Mouse (Mus musculus): ENCODE data around the gene Ly6g6e.

Ly6g6e gene

GRCm38 (mm10) chr17:35049561-35050016 is 27.1 kb upstream of the Ly6g6e start, which contains the start of gene Clic1:
TSS of gene Clic1 (plus strand) at chr17:35049966.
- DNase-seq (ENCODE audit: low spot score): no peak

GRCm38 (mm10) chr17:35050126-35050750 is 26.5 kb upstream of the Ly6g6e start:
- DNase-seq (ENCODE audit: low spot score): no peak

GRCm38 (mm10) chr17:35051156-35052086 is 25.3 kb upstream of the Ly6g6e start:
- DNase-seq (ENCODE audit: low spot score): no peak

- DNase-seq (ENCODE audit: low spot score): no peak
These were observed 24.4 kb upstream of the Ly6g6e start for GRCm38 (mm10) chr17:35052271-35052798.

GRCm38 (mm10) chr17:35055691-35056495 is 20.8 kb upstream of the Ly6g6e start:
- no peak for DNase-seq (ENCODE audit: low spot score)

GRCm38 (mm10) chr17:35057090-35057489 is 19.6 kb upstream of the Ly6g6e start:
- DNase-seq (ENCODE audit: low spot score): no peak

- DNase-seq (ENCODE audit: low spot score): no peak
These were observed 18.4 kb upstream of the Ly6g6e start for GRCm38 (mm10) chr17:35058316-35058715.

GRCm38 (mm10) chr17:35058911-35059892 is 17.5 kb upstream of the Ly6g6e start, which contains the start of gene Ddah2:
TSS of gene Ddah2 (plus strand) at chr17:35059035.
- no peak for DNase-seq (ENCODE audit: low spot score)

GRCm38 (mm10) chr17:35060071-35060470 is 16.6 kb upstream of the Ly6g6e start:
- DNase-seq (ENCODE audit: low spot score): no peak

GRCm38 (mm10) chr17:35060737-35061297 is 15.9 kb upstream of the Ly6g6e start:
- DNase-seq (ENCODE audit: low spot score): no peak

GRCm38 (mm10) chr17:35061299-35061698 is 15.4 kb upstream of the Ly6g6e start:
- DNase-seq (ENCODE audit: low spot score): no peak

- no peak for DNase-seq (ENCODE audit: low spot score)
These were observed 13.2 kb upstream of the Ly6g6e start for GRCm38 (mm10) chr17:35063466-35063865.

GRCm38 (mm10) chr17:35064378-35064877 is 12.3 kb upstream of the Ly6g6e start:
- no peak for DNase-seq (ENCODE audit: low spot score)

- DNase-seq (ENCODE audit: low spot score): no peak
These were observed 11.5 kb upstream of the Ly6g6e start, which contains the start of gene Ly6g6c for GRCm38 (mm10) chr17:35064951-35065947. TSS of gene Ly6g6c (plus strand) at chr17:35065388.

GRCm38 (mm10) chr17:35066084-35066483 is 10.6 kb upstream of the Ly6g6e start, which contains the start of gene Mpig6b:
TSS of gene Mpig6b (minus strand) at chr17:35066184.
- no peak for DNase-seq (ENCODE audit: low spot score)

GRCm38 (mm10) chr17:35068213-35068914 is 8.3 kb upstream of the Ly6g6e start:
- no peak for DNase-seq (ENCODE audit: low spot score)

- DNase-seq (ENCODE audit: low spot score): no peak
These were observed 6.0 kb upstream of the Ly6g6e start for GRCm38 (mm10) chr17:35070556-35071229.
